Mouse (Mus musculus) right cerebral cortex, postnatal 10 days (tissue): Measurements from ENCODE around the gene C2cd4c.

Source experiments
- DNase-seq, 2 experiments: peaks; one replicate each; pipeline ENCODE4 v3.0.0; 2021; ENCODE audit warnings: low spot score in 2 of 2

The C2cd4c gene

GRCm38 (mm10) chr10:79612192-79613135 lies 1.4 kb downstream of the C2cd4c start:
- peak in 1 of 2 experiments; percentile 47 for DNase-seq

GRCm38 (mm10) chr10:79611296-79611695 lies 2.5 kb downstream of the C2cd4c start:
- DNase-seq: peak in 1 of 2 experiments; percentile 40

- DNase-seq: no peak
These were observed 4.5 kb downstream of the C2cd4c start for GRCm38 (mm10) chr10:79609276-79609675.

- no peak for DNase-seq
These were observed 5.9 kb downstream of the C2cd4c start for GRCm38 (mm10) chr10:79607892-79608291.

- DNase-seq: peak; percentile 64 to 71
These were observed 7.3 kb downstream of the C2cd4c start for GRCm38 (mm10) chr10:79606537-79606936.

- DNase-seq: no peak
These were observed 15.9 kb downstream of the C2cd4c start for GRCm38 (mm10) chr10:79597936-79598230.

- peak; percentile 89 to 90 for DNase-seq
These were observed 16.5 kb downstream of the C2cd4c start for GRCm38 (mm10) chr10:79597051-79597935.

GRCm38 (mm10) chr10:79595590-79595929 lies 18.3 kb downstream of the C2cd4c start:
- no peak for DNase-seq

- DNase-seq: peak; percentile 79 to 80
These were observed 18.8 kb downstream of the C2cd4c start for GRCm38 (mm10) chr10:79594872-79595589.

GRCm38 (mm10) chr10:79594111-79594510 lies 19.7 kb downstream of the C2cd4c start:
- no peak for DNase-seq

- no peak for DNase-seq
These were observed 23.1 kb downstream of the C2cd4c start for GRCm38 (mm10) chr10:79590702-79591101.

- peak in 1 of 2 experiments; percentile 12 for DNase-seq
These were observed 26.1 kb downstream of the C2cd4c start for GRCm38 (mm10) chr10:79587752-79588126.

GRCm38 (mm10) chr10:79587061-79587751 lies 26.6 kb downstream of the C2cd4c start, which contains the start of gene Theg:
Theg (minus strand) TSS chr10:79587331.
- peak; percentile 12 to 13 for DNase-seq

GRCm38 (mm10) chr10:79586243-79586642 lies 27.6 kb downstream of the C2cd4c start:
- DNase-seq: peak in 1 of 2 experiments; percentile 10

GRCm38 (mm10) chr10:79585723-79586122 lies 28.1 kb downstream of the C2cd4c start:
- no peak for DNase-seq

GRCm38 (mm10) chr10:79585136-79585535 lies 28.7 kb downstream of the C2cd4c start:
- DNase-seq: no peak

GRCm38 (mm10) chr10:79584426-79584825 lies 29.4 kb downstream of the C2cd4c start:
- DNase-seq: peak in 1 of 2 experiments; percentile 15

GRCm38 (mm10) chr10:79584021-79584420 lies 29.8 kb downstream of the C2cd4c start:
- no peak for DNase-seq

GRCm38 (mm10) chr10:79581501-79581900 lies 32.3 kb downstream of the C2cd4c start:
- DNase-seq: peak in 1 of 2 experiments; percentile 17

- peak; percentile 59 to 72 for DNase-seq
These were observed 33.0 kb downstream of the C2cd4c start for GRCm38 (mm10) chr10:79580811-79581210.

GRCm38 (mm10) chr10:79580356-79580755 lies 33.5 kb downstream of the C2cd4c start:
- peak in 1 of 2 experiments; percentile 12 for DNase-seq
